Mouse (Mus musculus): ENCODE results near the gene Ptbp3. TPM values are rescaled to one million over a fixed set of nuclear protein-coding genes. Genes with fewer than 3 reads are reported as not detected.

Gene Ptbp3
- total and polyA plus RNA-seq, 3 experiments = 78.8 to 315 (median 121) TPM

GRCm38 (mm10) chr4:59546285-59547071, 2.7 kb downstream of the Ptbp3 start (continued):
- TF ChIP-seq UBTF (IDR thresholded peaks at IDR 0.05; ENCODE audit: borderline replicate concordance, insufficient read depth, low read depth, low read length) (no peak), GABPA (IDR thresholded peaks at IDR 0.05; ENCODE audit: low read depth, low read length) (no peak), POLR2A (IDR thresholded peaks at IDR 0.05; ENCODE audit: control insufficient read depth in 1 of 2, insufficient read depth in 1 of 2, low read depth in 1 of 2, low read length in 2 of 2, poor library complexity in 1 of 2) (no peak), TCF12 (IDR thresholded peaks at IDR 0.05; ENCODE audit: low read depth, low read length) (no peak), MAZ (IDR thresholded peaks at IDR 0.05; ENCODE audit: low read depth, low read length) (no peak), NRF1 (IDR thresholded peaks at IDR 0.05; ENCODE audit: insufficient read depth, low read depth, low read length, poor library complexity, severe bottlenecking) (no peak), USF1 (IDR thresholded peaks at IDR 0.05; ENCODE audit: low read depth, low read length) (no peak), ELF1 (IDR thresholded peaks at IDR 0.05; ENCODE audit: low read depth, low read length) (no peak), MAFK (IDR thresholded peaks at IDR 0.05; ENCODE audit: borderline replicate concordance, low read depth, low read length) (no peak), MYB (IDR thresholded peaks at IDR 0.05; ENCODE audit: low read depth, low read length) (no peak), ZNF384 (IDR thresholded peaks at IDR 0.05; ENCODE audit: low read depth, low read length) (0 out of 2 replicates have a peak, but pooled peaks have one; percentile 17), BHLHE40 (IDR thresholded peaks at IDR 0.05; ENCODE audit: borderline replicate concordance, low read depth, low read length) (no peak), JUND (IDR thresholded peaks at IDR 0.05; ENCODE audit: low read depth, low read length) (no peak), E2F4 (IDR thresholded peaks at IDR 0.05; ENCODE audit: borderline replicate concordance, low read depth, low read length) (no peak), NELFE (IDR thresholded peaks at IDR 0.05; ENCODE audit: low read depth, low read length) (no peak), TBP (IDR thresholded peaks at IDR 0.05; ENCODE audit: low read depth, low read length) (no peak), CHD1 (IDR thresholded peaks at IDR 0.05; ENCODE audit: low read depth, low read length) (peak; percentile 74; the same call in 1 of the 2 replicates), HCFC1 (IDR thresholded peaks at IDR 0.05; ENCODE audit: low read depth, low read length) (no peak), MXI1 (IDR thresholded peaks at IDR 0.05; ENCODE audit: low read depth, low read length) (peak; percentile 93), GATA1 (IDR thresholded peaks at IDR 0.05; ENCODE audit: low read depth, low read length) (no peak), MAX (IDR thresholded peaks at IDR 0.05; ENCODE audit: low read length) (peak; percentile 66)

GRCm38 (mm10) chr4:59544654-59545053, 4.5 kb downstream of the Ptbp3 start:
- Histone ChIP-seq H3K9ac (ENCODE audit: control insufficient read depth, low read depth, low read length, poor library complexity, severe bottlenecking) (peak overlapping the region; percentile 14; the same call in 1 of the 2 replicates), H3K4me1 (ENCODE audit: control insufficient read depth in 1 of 2, insufficient read depth in 2 of 2, low read length in 2 of 2) (peaks cover 4 to 25% of the 10 kb centered on the region in 2 experiments; a peak in 3 of 4 replicates), H3K4me3 (ENCODE audit: control insufficient read depth in 1 of 2, insufficient read depth in 1 of 2, low read depth in 2 of 2, low read length in 2 of 2) (no peak overlapping the region; a peak in 1 of 4 replicates), H3K36me3 (ENCODE audit: control insufficient read depth in 1 of 2, insufficient read depth in 2 of 2, low read length in 2 of 2) (peaks cover 3 to 30% of the 10 kb centered on the region in 2 experiments; a peak in 3 of 4 replicates), H3K9me3 (replicated peaks; ENCODE audit: insufficient read depth, low read length) (no peaks in the 10 kb centered on the region), H3K27ac (ENCODE audit: control insufficient read depth, low read depth, low read length) (no peak overlapping the region; the same call in 1 of the 2 replicates), H3K79me2 (ENCODE audit: control insufficient read depth, insufficient read depth, low read length, poor library complexity) (peaks cover 74% of the 10 kb centered on the region), H3K27me3 (ENCODE audit: control insufficient read depth in 1 of 2, insufficient read depth in 2 of 2, low read length in 2 of 2) (no peaks in the 10 kb centered on the region)
- DNase-seq (ENCODE audit: low read depth, low spot score) = peak; percentile 68
- no peak for TF ChIP-seq BHLHE40 (IDR thresholded peaks at IDR 0.05; ENCODE audit: borderline replicate concordance, low read depth, low read length)
- TF ChIP-seq ZC3H11A (IDR thresholded peaks at IDR 0.05; ENCODE audit: low read depth, low read length) = no peak
- peak; percentile 29; the same call in 1 of the 2 replicates for TF ChIP-seq ETS1 (IDR thresholded peaks at IDR 0.05; ENCODE audit: low read depth, low read length)
- peak; percentile 32; the same call in 1 of the 2 replicates for TF ChIP-seq MYC (IDR thresholded peaks at IDR 0.05; ENCODE audit: low read depth, low read length)
- peak; percentile 67; the same call in 1 of the 2 replicates for TF ChIP-seq SIN3A (IDR thresholded peaks at IDR 0.05; ENCODE audit: low read length)
- TF ChIP-seq ZKSCAN1 (IDR thresholded peaks at IDR 0.05; ENCODE audit: low read depth, low read length) = no peak
- TF ChIP-seq SMC3 (IDR thresholded peaks at IDR 0.05; ENCODE audit: low read depth, low read length) = no peak
- peak; percentile 45; the same call in 1 of the 2 replicates for TF ChIP-seq MXI1 (IDR thresholded peaks at IDR 0.05; ENCODE audit: low read depth, low read length)
- TF ChIP-seq EP300 (IDR thresholded peaks at IDR 0.05; ENCODE audit: low read depth in 1 of 2, low read length in 2 of 2) = 0 out of 4 replicates have a peak, but pooled peaks of 1 of the 2 experiments have one; percentile 23
